Mouse (Mus musculus): ENCODE data around the gene Camk2d. TPM values are rescaled to one million over a fixed set of nuclear protein-coding genes. Genes with fewer than 3 reads are reported as not detected.

The Camk2d gene
- polyA plus RNA-seq, 1 experiment = 43.4 TPM

DNA sequence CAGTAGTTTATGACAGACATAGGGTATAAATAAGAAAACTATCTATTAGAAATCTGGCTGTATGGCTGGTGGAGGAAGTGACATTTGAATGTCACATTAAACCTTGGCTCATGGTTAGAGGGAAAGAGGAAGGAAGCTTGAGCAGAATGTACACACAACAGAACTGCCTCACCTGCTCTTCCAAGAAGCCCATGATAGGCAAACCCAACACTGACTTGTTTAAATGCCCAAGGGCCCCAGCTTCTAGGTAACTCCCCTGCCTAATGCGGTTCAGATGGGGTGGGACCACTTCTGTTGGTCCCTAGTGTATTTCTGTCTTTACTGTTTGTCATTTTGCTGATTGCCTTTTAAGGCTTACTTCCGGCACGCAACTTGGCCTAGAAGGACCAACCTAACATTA lies 226.3 kb downstream of the Camk2d start:
- peak; percentile 11 to 54 for DNase-seq (ENCODE audit: low read depth in 1 of 2, low spot score in 2 of 2)
- Histone ChIP-seq H3K4me3 (ENCODE audit: extremely low read depth, insufficient read depth, insufficient read length) (no peak overlapping the region), H3K27ac (ENCODE audit: insufficient read depth, low read length) (peak overlapping the region; percentile 56; the same call in 1 of the 2 replicates), H3K27me3 (ENCODE audit: control insufficient read depth, insufficient read depth, low read length) (no peaks in the 10 kb centered on the region), H3K4me1 (ENCODE audit: control insufficient read depth, insufficient read depth, insufficient read length) (peaks cover 7% of the 10 kb centered on the region; the same call in 1 of the 2 replicates), H3K36me3 (ENCODE audit: control insufficient read depth, insufficient read depth, low read length) (no peaks in the 10 kb centered on the region; the same call in 1 of the 2 replicates)
- TF ChIP-seq POLR2A (IDR thresholded peaks at IDR 0.05; ENCODE audit: low read depth, low read length) (no peak), CTCF (IDR thresholded peaks at IDR 0.05; ENCODE audit: extremely low read depth, insufficient read depth, insufficient read length, insufficient replicate concordance) (no peak)
- 45% methylated on average over 3 of the region's 3 CpGs for WGBS

- WGBS = 30% methylated on average over 1 of the region's 1 CpGs
- TF ChIP-seq POLR2A (IDR thresholded peaks at IDR 0.05; ENCODE audit: low read depth, low read length) (no peak), CTCF (IDR thresholded peaks at IDR 0.05; ENCODE audit: extremely low read depth, insufficient read depth, insufficient read length, insufficient replicate concordance) (no peak)
- Histone ChIP-seq H3K4me1 (ENCODE audit: control insufficient read depth, insufficient read depth, insufficient read length) (peaks cover 10% of the 10 kb centered on the region; the same call in 1 of the 2 replicates), H3K27me3 (ENCODE audit: control insufficient read depth, insufficient read depth, low read length) (no peaks in the 10 kb centered on the region), H3K36me3 (ENCODE audit: control insufficient read depth, insufficient read depth, low read length) (no peaks in the 10 kb centered on the region; the same call in 1 of the 2 replicates), H3K27ac (ENCODE audit: insufficient read depth, low read length) (no peak overlapping the region), H3K4me3 (ENCODE audit: extremely low read depth, insufficient read depth, insufficient read length) (no peak overlapping the region)
- DNase-seq (ENCODE audit: low read depth in 1 of 2, low spot score in 2 of 2) = no peak
Observed at GRCm38 (mm10) chr3:126824930-126825329, 228.8 kb downstream of the Camk2d start.

DNA sequence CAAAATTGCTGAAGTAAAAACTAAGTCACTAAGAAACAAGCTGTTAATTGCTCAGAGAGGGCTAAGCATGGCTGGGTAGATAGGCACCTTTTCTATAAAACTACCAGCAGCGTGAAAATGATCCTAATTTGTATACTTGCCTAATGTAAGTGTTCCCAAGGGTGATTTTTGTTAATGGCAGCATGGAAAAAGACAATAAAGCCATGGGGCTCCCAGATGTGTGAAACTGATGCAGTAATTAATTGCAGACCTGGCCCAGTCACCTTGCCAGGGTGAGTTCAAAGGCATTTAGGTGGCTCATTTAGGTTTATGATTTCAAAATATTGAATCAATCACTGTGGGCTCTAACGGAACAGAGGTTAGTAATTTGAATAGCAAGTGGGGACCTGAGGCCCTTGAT lies 230.1 kb downstream of the Camk2d start:
- H3K4me3 ChIP-seq (ENCODE audit: extremely low read depth, insufficient read depth, insufficient read length) = no peak overlapping the region
- H3K27me3 ChIP-seq (ENCODE audit: control insufficient read depth, insufficient read depth, low read length) = no peaks in the 10 kb centered on the region
- TF ChIP-seq CTCF (IDR thresholded peaks at IDR 0.05; ENCODE audit: extremely low read depth, insufficient read depth, insufficient read length, insufficient replicate concordance) = no peak
- TF ChIP-seq POLR2A (IDR thresholded peaks at IDR 0.05; ENCODE audit: low read depth, low read length) = no peak
- no peak overlapping the region for H3K27ac ChIP-seq (ENCODE audit: insufficient read depth, low read length)
- H3K4me1 ChIP-seq (ENCODE audit: control insufficient read depth, insufficient read depth, insufficient read length) = peaks cover 12% of the 10 kb centered on the region; the same call in 1 of the 2 replicates
- DNase-seq (ENCODE audit: low read depth in 1 of 2, low spot score in 2 of 2) = no peak
- no peaks in the 10 kb centered on the region; the same call in 1 of the 2 replicates for H3K36me3 ChIP-seq (ENCODE audit: control insufficient read depth, insufficient read depth, low read length)
- WGBS = 90% methylated on average over 2 of the region's 2 CpGs

DNA sequence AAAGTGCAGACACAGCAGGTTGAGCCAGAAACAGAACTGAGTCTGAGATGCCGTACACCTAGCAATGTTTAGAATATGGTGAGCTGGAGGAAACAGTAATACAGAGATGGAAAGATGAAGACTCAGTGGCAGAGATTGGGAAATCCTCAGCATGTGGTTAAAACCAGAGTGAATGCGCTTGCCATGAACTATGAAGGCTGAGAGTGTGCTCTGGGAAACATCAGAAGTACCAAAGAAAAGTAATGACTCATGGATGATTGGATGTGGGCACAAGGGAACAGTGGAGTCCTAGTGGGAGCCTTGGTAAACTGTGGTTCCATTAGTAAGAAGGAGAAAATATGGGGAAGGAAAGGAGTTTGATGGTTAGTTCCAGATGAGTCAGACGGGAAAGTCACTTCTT lies 231.8 kb downstream of the Camk2d start:
- no peak for TF ChIP-seq CTCF (IDR thresholded peaks at IDR 0.05; ENCODE audit: extremely low read depth, insufficient read depth, insufficient read length, insufficient replicate concordance)
- TF ChIP-seq POLR2A (IDR thresholded peaks at IDR 0.05; ENCODE audit: low read depth, low read length) = no peak
- WGBS = 89% methylated on average over 3 of the region's 3 CpGs
- Histone ChIP-seq H3K27ac (ENCODE audit: insufficient read depth, low read length) (no peak overlapping the region), H3K27me3 (ENCODE audit: control insufficient read depth, insufficient read depth, low read length) (no peaks in the 10 kb centered on the region), H3K4me1 (ENCODE audit: control insufficient read depth, insufficient read depth, insufficient read length) (peaks cover 7% of the 10 kb centered on the region; the same call in 1 of the 2 replicates), H3K36me3 (ENCODE audit: control insufficient read depth, insufficient read depth, low read length) (no peaks in the 10 kb centered on the region; the same call in 1 of the 2 replicates), H3K4me3 (ENCODE audit: extremely low read depth, insufficient read depth, insufficient read length) (no peak overlapping the region)
- no peak for DNase-seq (ENCODE audit: low read depth in 1 of 2, low spot score in 2 of 2)

GRCm38 (mm10) chr3:126829817-126830216 lies 233.7 kb downstream of the Camk2d start:
- Histone ChIP-seq H3K4me3 (ENCODE audit: extremely low read depth, insufficient read depth, insufficient read length) (no peak overlapping the region), H3K27me3 (ENCODE audit: control insufficient read depth, insufficient read depth, low read length) (no peaks in the 10 kb centered on the region), H3K4me1 (ENCODE audit: control insufficient read depth, insufficient read depth, insufficient read length) (peaks cover 5% of the 10 kb centered on the region; the same call in 1 of the 2 replicates), H3K36me3 (ENCODE audit: control insufficient read depth, insufficient read depth, low read length) (peaks cover 3% of the 10 kb centered on the region; the same call in 1 of the 2 replicates), H3K27ac (ENCODE audit: insufficient read depth, low read length) (no peak overlapping the region; the same call in 1 of the 2 replicates)
- no peak for DNase-seq (ENCODE audit: low read depth in 1 of 2, low spot score in 2 of 2)
- WGBS = 29% methylated on average over 2 of the region's 2 CpGs
- TF ChIP-seq CTCF (IDR thresholded peaks at IDR 0.05; ENCODE audit: extremely low read depth, insufficient read depth, insufficient read length, insufficient replicate concordance) (no peak), POLR2A (IDR thresholded peaks at IDR 0.05; ENCODE audit: low read depth, low read length) (no peak)

GRCm38 (mm10) chr3:126831418-126832138 lies 235.5 kb downstream of the Camk2d start:
- no peak for TF ChIP-seq CTCF (IDR thresholded peaks at IDR 0.05; ENCODE audit: extremely low read depth, insufficient read depth, insufficient read length, insufficient replicate concordance)
- TF ChIP-seq POLR2A (IDR thresholded peaks at IDR 0.05; ENCODE audit: low read depth, low read length) = no peak
- Histone ChIP-seq H3K4me3 (ENCODE audit: extremely low read depth, insufficient read depth, insufficient read length) (no peak overlapping the region), H3K36me3 (ENCODE audit: control insufficient read depth, insufficient read depth, low read length) (peaks cover 3% of the 10 kb centered on the region; the same call in 1 of the 2 replicates), H3K27me3 (ENCODE audit: control insufficient read depth, insufficient read depth, low read length) (no peaks in the 10 kb centered on the region), H3K27ac (ENCODE audit: insufficient read depth, low read length) (no peak overlapping the region), H3K4me1 (ENCODE audit: control insufficient read depth, insufficient read depth, insufficient read length) (peaks cover 5% of the 10 kb centered on the region; the same call in 1 of the 2 replicates)
- WGBS = 70% methylated on average over 6 of the region's 6 CpGs
- no peak for DNase-seq (ENCODE audit: low read depth in 1 of 2, low spot score in 2 of 2)

Data from spleen, adult 2 months (tissue).